Comparison of ENCODE assay signal across 23 mouse cellular contexts in genomic region chr11:53778455-53778854, GRCm38 (mm10). TPM values are rescaled to one million over a fixed set of nuclear protein-coding genes. Genes with fewer than 3 reads are reported as not detected.
DNase-seq lines count a peak whose midpoint lies in the region; ATAC-seq and TF ChIP-seq lines count a peak whose summit lies in the region.
"Had no signal": no experiment of that assay in that cellular context is flagged by ENCODE, and none has a peak within 500 bp of the region (broad histone marks: within the 10 kb centered on the region; RNA-seq: fewer than 3 reads in every experiment).

No protein-coding gene starts in this region.

- no peak overlapping the region for H3K4me3 ChIP-seq in lung, postnatal 0 days (ENCODE audit: low read depth, low read length)
- H3K4me3 ChIP-seq in ES-Bruce4 (ENCODE audit: low read depth, low read length), result no peak overlapping the region
- no peak overlapping the region for H3K4me3 ChIP-seq in small intestine, adult 2 months (ENCODE audit: low read depth, low read length)
- H3K4me3 ChIP-seq: embryonic facial prominence, embryonic 13.5 days; forebrain, embryonic 12.5 days; heart, embryonic 15.5 days; hindbrain, embryonic 13.5 days had no signal

- H3K27ac ChIP-seq in lung, postnatal 0 days (ENCODE audit: low read length), result no peak overlapping the region
- peak overlapping the region; percentile 23; the same call in 1 of the 2 replicates for H3K27ac ChIP-seq in ES-Bruce4 (ENCODE audit: insufficient read depth, low read length)
- H3K27ac ChIP-seq in small intestine, adult 2 months (ENCODE audit: insufficient read depth, low read depth, low read length), result 0 out of 2 replicates have a peak overlapping the region, but pooled peaks have one; percentile 26
- H3K27ac ChIP-seq: embryonic facial prominence, embryonic 13.5 days; forebrain, embryonic 12.5 days; heart, embryonic 15.5 days; hindbrain, embryonic 13.5 days; hindbrain, postnatal 0 days had no signal

- no peak overlapping the region for H3K9ac ChIP-seq in lung, postnatal 0 days (replicated peaks; ENCODE audit: low read depth)
- H3K9ac ChIP-seq in ES-Bruce4 (ENCODE audit: low read depth, poor library complexity, severe bottlenecking), result no peak overlapping the region
- H3K9ac ChIP-seq: embryonic facial prominence, embryonic 13.5 days; forebrain, embryonic 12.5 days; heart, embryonic 15.5 days; hindbrain, embryonic 13.5 days had no signal

- H3K36me3 ChIP-seq in lung, postnatal 0 days (ENCODE audit: insufficient read depth, low read length), result peaks cover 31% of the 10 kb centered on the region
- peaks cover 28% of the 10 kb centered on the region for H3K36me3 ChIP-seq in ES-Bruce4 (ENCODE audit: control insufficient read depth, insufficient read depth, low read length, poor library complexity, severe bottlenecking)
- H3K36me3 ChIP-seq in small intestine, adult 2 months (ENCODE audit: control insufficient read depth, insufficient read depth, low read length), result peaks cover 67% of the 10 kb centered on the region
- H3K36me3 ChIP-seq: hindbrain, embryonic 13.5 days had no signal

- no peak overlapping the region for H3K4me2 ChIP-seq in lung, postnatal 0 days (replicated peaks; ENCODE audit: low read depth, low read length)
- H3K4me2 ChIP-seq: embryonic facial prominence, embryonic 13.5 days; forebrain, embryonic 12.5 days; heart, embryonic 11.5 days; heart, embryonic 15.5 days; hindbrain, embryonic 13.5 days had no signal

- ATAC-seq in CD4-positive, CD25-positive, alpha-beta regulatory T cell, adult 4 months, result no peak
- peak; percentile 38; the same call in 1 of the 2 replicates for ATAC-seq in lung, postnatal 0 days
- ATAC-seq: forebrain, embryonic 16.5 days; hindbrain, postnatal 0 days; Patski had no signal

- DNase-seq in CD4-positive, CD25-positive, alpha-beta regulatory T cell, adult 2 months (ENCODE audit: low read depth, low spot score), result peak; percentile 59
- no peak for DNase-seq in lung, postnatal 0 days (ENCODE audit: low spot score)
- no peak for DNase-seq in lung, postnatal 36 days
- DNase-seq in T-cell, adult 2 months (ENCODE audit: low spot score), result no peak
- DNase-seq: adrenal gland, postnatal 10 days; B cell, adult 2 months; cerebellum, adult 18-20 months; cerebellum, adult 9-11 months; cerebellum, postnatal 36 days; gastrocnemius, postnatal 10 days; heart, adult 18-20 months; heart, postnatal 14 days had no signal

- no peaks in the 10 kb centered on the region for H3K9me3 ChIP-seq in lung, postnatal 0 days (ENCODE audit: low read length)
- H3K9me3 ChIP-seq in ES-Bruce4 (replicated peaks; ENCODE audit: control insufficient read depth, insufficient read depth, low read length, poor library complexity, severe bottlenecking), result no peaks in the 10 kb centered on the region
- H3K9me3 ChIP-seq: embryonic facial prominence, embryonic 13.5 days; forebrain, embryonic 12.5 days; heart, embryonic 15.5 days; hindbrain, embryonic 13.5 days had no signal

- H3K4me1 ChIP-seq in lung, postnatal 0 days (ENCODE audit: insufficient read depth, low read depth, low read length), result no peaks in the 10 kb centered on the region
- H3K4me1 ChIP-seq in ES-Bruce4 (ENCODE audit: control insufficient read depth, insufficient read depth, low read length), result peaks cover 17% of the 10 kb centered on the region
- H3K4me1 ChIP-seq in small intestine, adult 2 months (ENCODE audit: control insufficient read depth, insufficient read depth, insufficient read length, low read length), result peaks cover 44% of the 10 kb centered on the region
- H3K4me1 ChIP-seq: forebrain, embryonic 12.5 days; heart, embryonic 15.5 days; hindbrain, embryonic 13.5 days had no signal

- no peak for TF ChIP-seq CTCF in lung, postnatal 0 days (IDR thresholded peaks at IDR 0.05)
- TF ChIP-seq CTCF in ES-Bruce4 (IDR thresholded peaks at IDR 0.05; ENCODE audit: low read depth, low read length), result no peak
- no peak for TF ChIP-seq CTCF in small intestine, adult 2 months (IDR thresholded peaks at IDR 0.05; ENCODE audit: extremely low read depth, insufficient read length, insufficient replicate concordance, low read depth, low read length)

- no peak for TF ChIP-seq POLR2A in ES-Bruce4 (IDR thresholded peaks at IDR 0.05; ENCODE audit: insufficient read depth, low read length)
- no peak for TF ChIP-seq POLR2A in small intestine, adult 2 months (IDR thresholded peaks at IDR 0.05; ENCODE audit: low read depth, low read length)

- 53% methylated on average over 5 of the region's 5 CpGs for WGBS in lung, postnatal 0 days
- 58% methylated on average over 5 of the region's 5 CpGs for WGBS in small intestine, adult 2 months

- no peaks in the 10 kb centered on the region for H3K27me3 ChIP-seq in lung, postnatal 0 days (replicated peaks; ENCODE audit: insufficient read depth, low read length)
- H3K27me3 ChIP-seq in ES-Bruce4 (ENCODE audit: control insufficient read depth, insufficient read depth, low read length, poor library complexity, severe bottlenecking), result no peaks in the 10 kb centered on the region
- H3K27me3 ChIP-seq in small intestine, adult 2 months (ENCODE audit: control insufficient read depth, insufficient read depth, low read length), result no peaks in the 10 kb centered on the region
- H3K27me3 ChIP-seq: embryonic facial prominence, embryonic 13.5 days; forebrain, embryonic 12.5 days; heart, embryonic 15.5 days; hindbrain, embryonic 13.5 days; Patski had no signal

- TF ChIP-seq EP300 in lung, postnatal 0 days (IDR thresholded peaks at IDR 0.05), result no peak
- 0 out of 2 replicates have a peak, but pooled peaks have one; percentile 5 for TF ChIP-seq EP300 in ES-Bruce4 (IDR thresholded peaks at IDR 0.05; ENCODE audit: insufficient read depth, low read depth, low read length)

RNA-seq across cellular contexts. Expression of gene Gm17334, which starts 5.5 kb away (rescaled TPM):
- polyA plus RNA-seq in CD4-positive, CD25-positive, alpha-beta regulatory T cell, adult 4 months (2017; shearing (Covaris generic)), result 1 to 10 TPM; 6.1 to 9.8 TPM
- 0.46 and 0.61 TPM in 2 replicates for polyA plus RNA-seq in lung, postnatal 0 days (2015; fragmentation: Nextera tagmentation; extraction: Ambion mirVana)
- polyA plus RNA-seq in ES-Bruce4 (2011; ENCODE audit: insufficient read depth, insufficient read length, low read depth, missing spikeins), result not detected in 2 replicates
- 0.25 and 1.6 TPM in 2 replicates for polyA plus RNA-seq in small intestine, adult 2 months (2012; rRNA removed)
- polyA plus RNA-seq: embryonic facial prominence, embryonic 13.5 days; forebrain, embryonic 12.5 days; heart, embryonic 15.5 days; hindbrain, embryonic 13.5 days; hindbrain, postnatal 0 days had no signal

RNA-seq across cellular contexts. Expression of gene Irf1, which starts 8.6 kb away (rescaled TPM):
- polyA plus RNA-seq in CD4-positive, CD25-positive, alpha-beta regulatory T cell, adult 4 months (2017; shearing (Covaris generic)), result 100 to 1,000 TPM; 310 to 397 TPM
- 52.5 and 64.9 TPM in 2 replicates for polyA plus RNA-seq in lung, postnatal 0 days (2015; fragmentation: Nextera tagmentation; extraction: Ambion mirVana)
- polyA plus RNA-seq in ES-Bruce4 (2011; ENCODE audit: insufficient read depth, insufficient read length, low read depth, missing spikeins), result 75.7 and 90.3 TPM in 2 replicates
- 93.3 and 233 TPM in 2 replicates for polyA plus RNA-seq in small intestine, adult 2 months (2012; rRNA removed)

RNA-seq across cellular contexts. Expression of gene Il5, which starts 57.9 kb away (rescaled TPM):
- not detected for polyA plus RNA-seq in CD4-positive, CD25-positive, alpha-beta regulatory T cell, adult 4 months (2017; shearing (Covaris generic))
- not detected in 2 replicates for polyA plus RNA-seq in lung, postnatal 0 days (2015; fragmentation: Nextera tagmentation; extraction: Ambion mirVana)
- not detected in 2 replicates for polyA plus RNA-seq in ES-Bruce4 (2011; ENCODE audit: insufficient read depth, insufficient read length, low read depth, missing spikeins)
- polyA plus RNA-seq in small intestine, adult 2 months (2012; rRNA removed), result not detected in 2 replicates
- polyA plus RNA-seq: embryonic facial prominence, embryonic 13.5 days; forebrain, embryonic 12.5 days; forebrain, embryonic 16.5 days; heart, embryonic 11.5 days; heart, embryonic 15.5 days; hindbrain, embryonic 13.5 days; hindbrain, postnatal 0 days; Patski had no signal
